Comparison of ENCODE assay signal across 9 mouse cellular contexts in the genomic region with DNA sequence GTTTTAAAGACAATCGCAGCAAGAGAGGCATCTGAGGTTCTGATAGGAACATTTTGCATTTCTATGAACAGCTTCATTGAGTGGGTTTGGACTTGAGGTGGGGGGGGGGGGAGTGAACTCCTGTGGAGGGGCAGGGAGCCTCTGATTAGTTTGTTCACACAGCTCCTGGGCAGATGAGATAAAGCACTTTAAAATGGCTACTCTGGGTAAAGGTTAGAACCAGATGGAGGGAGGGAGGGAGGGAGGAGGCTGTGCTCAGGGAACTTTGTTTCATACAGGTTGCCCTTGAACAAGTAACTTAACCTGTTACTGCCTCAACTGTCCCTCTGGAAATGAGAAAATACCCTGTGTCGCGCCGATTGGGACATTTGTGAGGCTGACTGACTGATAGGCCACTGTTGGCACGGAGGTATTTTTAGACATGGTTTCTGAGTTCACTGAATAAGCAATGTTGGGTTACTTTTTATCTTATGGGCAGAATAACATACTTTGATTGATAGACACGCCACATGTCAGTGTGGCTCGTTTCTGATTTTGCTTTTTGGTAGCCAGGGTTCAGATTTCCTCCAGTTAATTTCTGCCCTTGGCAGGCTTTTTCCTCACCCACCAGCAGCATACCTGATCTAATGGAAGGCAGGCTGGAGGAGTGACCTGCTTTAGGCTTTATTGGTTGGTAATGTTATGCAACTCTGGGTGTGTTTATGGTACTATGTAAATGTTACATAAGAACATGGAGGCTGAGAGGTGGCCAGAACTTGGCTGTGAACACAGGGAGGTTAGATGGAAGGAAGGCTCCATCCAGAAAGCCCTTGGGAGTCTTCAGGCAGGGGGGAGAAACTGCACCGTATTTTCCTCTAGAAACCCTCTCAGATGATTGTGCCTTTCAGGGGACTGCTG. TPM values are rescaled to one million over a fixed set of nuclear protein-coding genes. Genes with fewer than 3 reads are reported as not detected.
A peak's percentile ranks its signal among the peaks of the same experiment; 100 is the strongest.
DNase-seq lines count a peak whose midpoint lies in the region; ATAC-seq and TF ChIP-seq lines count a peak whose summit lies in the region.
"Had no signal": no experiment of that assay in that cellular context is flagged by ENCODE, and none has a peak within 500 bp of the region (broad histone marks: within the 10 kb centered on the region; RNA-seq: fewer than 3 reads in every experiment).

No protein-coding gene starts in this region.

- H3K9me3 ChIP-seq in forebrain, embryonic 14.5 days (replicated peaks; ENCODE audit: control insufficient read depth, low read length), result no peaks in the 10 kb centered on the region
- H3K9me3 ChIP-seq in intestine, embryonic 14.5 days (ENCODE audit: control insufficient read depth, low read length), result no peaks in the 10 kb centered on the region
- H3K9me3 ChIP-seq in neural tube, embryonic 13.5 days, result no peaks in the 10 kb centered on the region

- peak overlapping the region; percentile 33 for H3K4me3 ChIP-seq in layer of hippocampus, adult 2 months
- H3K4me3 ChIP-seq in forebrain, embryonic 14.5 days (ENCODE audit: low read depth, low read length), result no peak overlapping the region
- H3K4me3 ChIP-seq in intestine, embryonic 14.5 days (ENCODE audit: low read depth, low read length), result no peak overlapping the region
- H3K4me3 ChIP-seq in neural tube, embryonic 13.5 days, result peak overlapping the region; percentile 85; the same call in 1 of the 2 replicates

- no peaks in the 10 kb centered on the region for H3K36me3 ChIP-seq in forebrain, embryonic 14.5 days (ENCODE audit: control insufficient read depth, insufficient read depth, low read length)
- no peaks in the 10 kb centered on the region for H3K36me3 ChIP-seq in intestine, embryonic 14.5 days (ENCODE audit: control insufficient read depth, insufficient read depth, low read length)
- H3K36me3 ChIP-seq in neural tube, embryonic 13.5 days, result no peaks in the 10 kb centered on the region

- H3K4me1 ChIP-seq in forebrain, embryonic 14.5 days (ENCODE audit: control insufficient read depth, insufficient read depth, low read length), result peaks cover 32% of the 10 kb centered on the region
- peaks cover 47% of the 10 kb centered on the region for H3K4me1 ChIP-seq in intestine, embryonic 14.5 days (replicated peaks; ENCODE audit: control insufficient read depth, insufficient read depth, low read length)
- H3K4me1 ChIP-seq in neural tube, embryonic 13.5 days (replicated peaks), result peaks cover 75% of the 10 kb centered on the region

- peak overlapping the region; percentile 43; the same call in 1 of the 2 replicates for H3K27ac ChIP-seq in layer of hippocampus, adult 2 months
- no peak overlapping the region for H3K27ac ChIP-seq in forebrain, embryonic 14.5 days (ENCODE audit: low read depth, low read length)
- H3K27ac ChIP-seq in intestine, embryonic 14.5 days (ENCODE audit: low read depth), result peak overlapping the region; percentile 48; the same call in 1 of the 2 replicates
- H3K27ac ChIP-seq in neural tube, embryonic 13.5 days (replicated peaks), result no peak overlapping the region

- peak overlapping the region; percentile 86; the same call in 1 of the 2 replicates for H3K4me2 ChIP-seq in forebrain, embryonic 14.5 days (ENCODE audit: low read length)
- peak overlapping the region; percentile 84 for H3K4me2 ChIP-seq in intestine, embryonic 14.5 days (ENCODE audit: low read length)
- H3K4me2 ChIP-seq in neural tube, embryonic 13.5 days, result peak overlapping the region; percentile 88

- no peak overlapping the region for H3K9ac ChIP-seq in forebrain, embryonic 14.5 days (ENCODE audit: low read length)
- no peak overlapping the region for H3K9ac ChIP-seq in intestine, embryonic 14.5 days (ENCODE audit: low read length)
- H3K9ac ChIP-seq in neural tube, embryonic 13.5 days, result peak overlapping the region; percentile 97

- no peaks in the 10 kb centered on the region; the same call in 1 of the 2 replicates for H3K27me3 ChIP-seq in forebrain, embryonic 14.5 days (replicated peaks; ENCODE audit: control insufficient read depth, insufficient read depth, low read length)
- H3K27me3 ChIP-seq in intestine, embryonic 14.5 days (replicated peaks; ENCODE audit: control insufficient read depth, insufficient read depth, low read length), result no peaks in the 10 kb centered on the region
- H3K27me3 ChIP-seq in neural tube, embryonic 13.5 days, result peaks cover 7% of the 10 kb centered on the region

- ATAC-seq in forebrain, embryonic 14.5 days, result no peak
- ATAC-seq in intestine, embryonic 14.5 days (replicated peaks; ENCODE audit: low FRiP score, low TSS enrichment, low read depth), result no peak
- ATAC-seq in neural tube, embryonic 13.5 days (ENCODE audit: low read depth), result no peak

- no peak for TF ChIP-seq CTCF in layer of hippocampus, adult 2 months (conservative IDR thresholded peaks at IDR 0.05)

- 70% methylated on average over 8 of the region's 8 CpGs for WGBS in forebrain, embryonic 14.5 days
- WGBS in intestine, embryonic 14.5 days, result 64% methylated on average over 8 of the region's 8 CpGs
- WGBS in neural tube, embryonic 13.5 days, result 71% methylated on average over 8 of the region's 8 CpGs

- DNase-seq in layer of hippocampus, adult 2 months (ENCODE audit: low spot score in 2 of 2), result no peak
- no peak for DNase-seq in layer of hippocampus, adult 11-12 months (ENCODE audit: low spot score)
- no peak for DNase-seq in forebrain, embryonic 14.5 days (ENCODE audit: low spot score)
- no peak for DNase-seq in intestine, embryonic 14.5 days (ENCODE audit: low spot score)
- DNase-seq in adrenal gland, adult (ENCODE audit: inconsistent age in 2 of 2, low spot score in 1 of 2), result no peak
- DNase-seq in layer of hippocampus, postnatal 14 days (ENCODE audit: low spot score in 2 of 2), result no peak
- DNase-seq: layer of hippocampus, postnatal 36 days; right cerebral cortex, postnatal 14 days had no signal

RNA-seq across cellular contexts. Expression of a gene that starts 3.2 kb away (rescaled TPM):
- total RNA-seq in layer of hippocampus, adult 2 months (2021), result 10 to 100 TPM; 85.1 to 87.8 TPM
- polyA plus RNA-seq in forebrain, embryonic 14.5 days (2014; fragmentation: Nextera tagmentation; extraction: Ambion mirVana), result 24.7 and 33.5 TPM in 2 replicates
- polyA plus RNA-seq in intestine, embryonic 14.5 days (2014; fragmentation: Nextera tagmentation; extraction: Ambion mirVana), result 12.5 and 12.6 TPM in 2 replicates
- 18.0 and 18.8 TPM in 2 replicates for polyA plus RNA-seq in neural tube, embryonic 13.5 days (2015; fragmentation: Nextera tagmentation; extraction: Ambion mirVana)
- 10 to 100 TPM; 71.3 to 79.6 TPM for total RNA-seq in layer of hippocampus, postnatal 14 days (2021)

RNA-seq across cellular contexts. Expression of a gene that starts 46.9 kb away (rescaled TPM):
- 10 to 100 TPM; 79.5 to 82.7 TPM for total RNA-seq in layer of hippocampus, adult 2 months (2021)
- 0.93 and 1.0 TPM in 2 replicates for polyA plus RNA-seq in forebrain, embryonic 14.5 days (2014; fragmentation: Nextera tagmentation; extraction: Ambion mirVana)
- 3.5 and 4.2 TPM in 2 replicates for polyA plus RNA-seq in intestine, embryonic 14.5 days (2014; fragmentation: Nextera tagmentation; extraction: Ambion mirVana)
- 4.4 and 4.8 TPM in 2 replicates for polyA plus RNA-seq in neural tube, embryonic 13.5 days (2015; fragmentation: Nextera tagmentation; extraction: Ambion mirVana)
- total RNA-seq in layer of hippocampus, postnatal 14 days (2021), result 10 to 100 TPM; 53.4 to 55.2 TPM

RNA-seq across cellular contexts. Expression of a gene that starts 48.7 kb away (rescaled TPM):
- 10 to 100 TPM; 11.2 to 11.4 TPM for total RNA-seq in layer of hippocampus, adult 2 months (2021)
- 4.1 and 4.2 TPM in 2 replicates for polyA plus RNA-seq in forebrain, embryonic 14.5 days (2014; fragmentation: Nextera tagmentation; extraction: Ambion mirVana)
- 16.5 and 16.6 TPM in 2 replicates for polyA plus RNA-seq in intestine, embryonic 14.5 days (2014; fragmentation: Nextera tagmentation; extraction: Ambion mirVana)
- polyA plus RNA-seq in neural tube, embryonic 13.5 days (2015; fragmentation: Nextera tagmentation; extraction: Ambion mirVana), result 8.1 and 9.0 TPM in 2 replicates
- 10 to 100 TPM; 11.9 to 12.0 TPM for total RNA-seq in layer of hippocampus, postnatal 14 days (2021)

Comparison
In these comparisons a context has a peak if more than half of its experiments do, and no peak if none do; other contexts are left out.
1. H3K27ac ChIP-seq: peak in layer of hippocampus, adult 2 months (single experiment) and intestine, embryonic 14.5 days (single experiment); none in forebrain, embryonic 14.5 days (single experiment) and neural tube, embryonic 13.5 days (single experiment).
2. H3K4me3 ChIP-seq: peak in layer of hippocampus, adult 2 months (single experiment) and neural tube, embryonic 13.5 days (single experiment); none in forebrain, embryonic 14.5 days (single experiment) and intestine, embryonic 14.5 days (single experiment).
3. Peak in every context shown above with its lines, with median percentiles within 50 percentile points of each other: H3K4me2 ChIP-seq.